Mouse (Mus musculus) adrenal gland, postnatal 4 days (tissue): Measurements from ENCODE around the gene Hacl1. TPM values are rescaled to one million over a fixed set of nuclear protein-coding genes. Genes with fewer than 3 reads are reported as not detected.

ENCODE experiments used
- DNase-seq, 2 experiments: peaks; one replicate each; pipeline ENCODE4 v3.0.0; 2021 to 2022; ENCODE audit warnings: low spot score in 2 of 2, mixed read lengths in 2 of 2
- long read RNA-seq, 2 experiments: library from polyadenylated mRNA; stranded (forward); transcript quantifications; one replicate each; pipeline ENCODE4 v2.0.0; 2021
- total RNA-seq, 2 experiments: library from RNA; stranded (reverse); gene quantifications; 2 replicates each; pipeline ENCODE4 v1.2.3; 2021

Hacl1 gene
- total RNA-seq: 10 to 100 TPM; 75.9 to 86.7 TPM
- long read RNA-seq, experiment 1, transcript Hacl1-201 (17 exons, 2,644 nt): major isoform, 52 of 63 reads
- long read RNA-seq, experiment 1, partial matches to known transcripts: 7 of 63 reads
- long read RNA-seq, experiment 1, other reads (novel, unspliced or antisense): 4 of 63 reads
- long read RNA-seq, experiment 2, transcript Hacl1-201 (17 exons, 2,644 nt): major isoform, 59 of 68 reads
- long read RNA-seq, experiment 2, partial matches to known transcripts: 2 of 68 reads
- long read RNA-seq, experiment 2, other reads (novel, unspliced or antisense): 6 of 68 reads

DNA sequence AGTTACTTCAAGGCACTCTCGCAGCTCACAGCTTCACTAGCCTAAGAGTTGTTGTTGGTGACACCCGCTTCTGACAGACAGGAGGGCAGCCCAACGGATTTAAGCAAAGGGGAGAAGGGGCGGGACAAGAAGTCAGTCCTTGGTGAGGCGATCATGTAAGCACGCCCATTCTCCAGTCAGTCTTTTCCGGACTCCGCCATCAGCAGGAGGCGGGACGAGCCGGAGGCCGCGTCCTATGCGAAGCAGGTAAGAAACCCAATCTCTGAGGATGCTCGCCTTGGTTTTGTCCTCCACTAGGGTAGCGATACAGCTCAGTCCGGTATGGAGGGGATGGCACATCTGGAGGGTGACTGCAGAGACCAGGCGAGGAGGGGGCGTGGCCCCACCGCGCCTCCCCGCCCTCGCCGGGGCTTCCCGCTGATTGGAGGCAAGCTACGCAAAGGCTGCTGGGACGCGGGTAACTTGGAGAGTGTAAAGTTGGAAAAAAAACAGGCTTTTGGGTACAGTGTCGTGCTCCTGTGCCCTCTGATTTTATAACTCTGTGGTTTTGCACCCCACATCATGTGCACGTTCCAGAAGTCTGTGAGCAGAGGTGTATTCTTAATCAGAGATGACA is at the start of gene Hacl1, which contains the start of gene Btd:
Hacl1 (minus strand) TSS at position 397 of the 616 bp plus-strand sequence.
Btd (plus strand) TSS at position 139 of the 616 bp plus-strand sequence.
- DNase-seq: peak; percentile 67 to 80

DNA sequence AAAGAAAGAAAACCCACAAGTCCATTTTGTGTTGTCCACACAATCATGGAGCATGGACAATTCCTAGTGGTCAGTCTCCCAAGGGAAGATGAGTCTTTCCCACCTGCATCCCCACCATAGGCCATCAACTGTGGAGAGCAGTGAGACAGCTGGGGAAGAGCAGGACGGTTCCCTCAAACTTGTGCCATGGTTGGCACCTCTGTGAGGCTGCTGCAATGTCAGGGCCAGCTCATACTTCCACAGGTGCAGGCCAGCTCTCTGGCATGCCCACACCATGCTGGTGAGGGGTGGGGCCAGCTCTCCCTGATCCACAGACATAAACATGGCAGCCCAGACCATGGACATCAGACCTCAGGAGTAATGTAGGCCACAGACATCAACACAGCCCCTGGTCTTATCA is 45.1 kb upstream of the Hacl1 start:
- no peak for DNase-seq

DNA sequence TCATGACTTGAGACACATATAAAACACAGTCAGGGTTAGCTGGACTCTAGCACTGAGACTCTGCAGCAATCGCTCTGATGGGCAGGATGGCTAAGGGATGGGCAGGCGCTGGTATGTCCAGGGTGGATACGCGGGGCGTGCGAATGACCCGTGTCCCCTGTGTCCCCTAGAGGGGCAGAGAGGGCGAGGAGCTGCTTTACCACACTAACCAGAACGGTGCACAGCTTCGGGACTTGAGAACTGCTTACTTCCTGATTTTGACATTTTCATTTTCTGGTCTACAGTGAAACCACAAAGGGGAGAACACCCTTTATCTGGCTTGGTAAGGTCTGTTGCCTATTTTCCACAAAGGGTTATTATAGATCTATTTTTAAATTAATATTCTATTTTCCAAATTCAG is 44.6 kb upstream of the Hacl1 start:
- no peak for DNase-seq

DNA sequence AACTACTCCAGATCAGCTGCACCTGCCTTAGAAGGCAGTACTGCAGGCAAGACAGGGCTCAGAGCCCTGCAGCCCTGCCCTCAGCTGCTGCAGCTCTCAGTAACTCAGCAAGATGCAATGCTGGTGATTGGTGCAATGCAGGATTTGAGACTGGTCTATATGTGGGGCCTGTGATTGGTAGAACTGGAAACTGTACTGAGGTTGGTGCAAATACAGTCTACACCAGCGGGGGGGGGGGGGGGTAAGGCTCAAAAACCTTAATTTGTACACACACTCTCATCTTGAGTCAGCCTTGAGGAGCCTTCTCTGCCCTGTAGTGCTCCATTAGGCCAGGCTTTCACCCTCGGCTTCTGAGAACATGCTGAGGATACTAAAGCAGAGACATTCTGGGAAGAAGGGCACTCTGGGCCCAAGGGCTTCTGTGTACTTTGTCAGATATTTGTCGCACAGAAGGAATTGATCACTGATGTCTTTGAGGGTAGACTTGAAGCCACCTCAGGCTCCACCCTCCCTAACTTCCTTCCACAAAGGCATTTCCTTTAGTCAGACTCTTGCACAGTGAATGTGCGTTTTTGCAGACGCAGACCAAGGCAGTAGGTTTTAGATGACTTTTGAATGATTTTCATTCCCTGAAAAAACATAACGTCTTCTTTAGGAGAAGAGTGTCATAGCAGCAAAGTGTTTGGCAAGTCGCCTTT is 43.4 kb upstream of the Hacl1 start:
- DNase-seq: no peak

DNA sequence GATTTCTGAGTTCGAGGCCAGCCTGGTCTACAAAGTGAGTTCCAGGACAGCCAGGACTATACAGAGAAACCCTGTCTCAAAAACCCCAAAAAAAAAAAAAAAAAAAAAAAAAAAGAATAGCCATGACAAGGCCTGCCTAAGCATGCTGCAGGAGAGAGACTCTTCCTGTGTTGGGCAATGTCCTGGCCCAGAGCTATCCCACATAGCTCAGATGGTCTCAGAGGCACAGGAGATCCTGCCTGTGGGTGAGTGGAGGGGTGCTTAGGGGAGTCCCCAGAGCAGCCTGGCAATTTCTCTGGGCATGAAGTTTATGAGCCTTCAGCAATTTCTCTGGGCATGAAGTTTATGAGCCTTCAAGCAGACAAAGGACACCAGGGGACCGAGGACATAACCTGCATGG is 42.5 kb upstream of the Hacl1 start:
- DNase-seq: no peak

DNA sequence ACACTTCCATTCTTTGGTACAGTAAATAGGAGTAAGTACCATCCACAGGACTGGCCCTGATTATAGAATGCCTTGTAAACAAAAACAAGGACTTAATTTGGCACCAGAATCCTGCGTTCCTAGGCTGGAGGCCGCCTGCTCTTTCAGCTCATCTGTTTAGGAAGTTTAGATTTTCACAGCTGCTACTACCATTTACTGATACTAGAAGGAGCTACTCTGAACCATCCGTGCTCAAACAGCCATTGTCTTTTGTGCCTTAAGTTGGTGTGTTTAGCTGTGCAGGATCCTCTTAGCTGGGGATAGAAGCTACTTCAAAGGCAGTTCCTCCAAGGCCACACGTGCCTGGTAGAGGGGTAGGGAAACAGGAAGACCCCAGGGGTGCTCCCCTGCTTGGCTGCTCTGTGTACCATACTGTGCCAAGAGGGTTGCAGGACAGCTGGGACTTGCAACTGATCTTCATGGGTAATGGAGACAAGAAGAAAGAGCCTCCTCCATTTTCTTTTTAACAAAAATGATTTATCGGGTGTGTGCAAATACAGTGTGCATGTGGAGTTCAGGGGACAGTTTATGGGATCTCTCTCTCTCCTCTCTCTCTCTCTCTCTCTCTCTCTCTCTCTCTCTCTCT is 41.0 kb upstream of the Hacl1 start:
- DNase-seq: no peak

DNA sequence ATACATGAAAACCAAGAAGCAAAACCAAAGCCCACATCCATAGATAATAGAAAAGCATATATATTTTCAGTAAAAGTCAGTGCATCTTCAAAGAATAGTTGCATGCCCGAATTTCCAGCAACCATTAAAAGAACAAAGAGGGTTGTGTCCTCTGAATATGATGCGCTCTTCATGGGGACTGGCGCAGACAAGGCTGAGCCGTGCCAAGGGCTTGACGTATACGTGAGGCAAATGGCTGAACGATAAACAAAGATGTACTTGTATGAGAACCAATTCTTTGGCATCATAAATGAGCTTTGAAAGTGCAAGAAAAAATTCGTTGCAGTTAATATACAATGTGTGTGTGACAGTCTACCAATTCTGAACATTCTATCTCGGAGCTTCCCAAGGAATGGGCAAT is 40.2 kb upstream of the Hacl1 start:
- no peak for DNase-seq

DNA sequence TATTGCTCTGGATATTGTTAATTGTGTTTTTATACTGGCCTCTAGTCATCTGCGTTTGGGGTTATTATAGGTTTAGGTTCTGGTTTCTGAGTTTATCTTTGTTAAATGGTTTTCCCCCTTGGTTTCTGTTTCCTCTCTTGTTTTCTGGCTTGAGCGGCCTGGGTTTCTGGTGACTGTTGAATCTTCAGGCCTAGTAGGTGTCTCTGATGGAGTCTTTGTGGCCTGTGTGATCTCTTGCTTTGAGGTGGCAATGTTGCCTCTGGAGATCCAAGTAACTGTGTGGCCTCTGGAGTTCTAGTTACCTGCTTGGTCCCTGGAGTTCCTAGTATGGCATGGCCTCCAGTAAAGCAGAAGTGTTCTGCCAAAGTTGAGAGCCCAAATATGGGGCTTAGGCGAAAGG is 39.6 kb upstream of the Hacl1 start:
- no peak for DNase-seq

DNA sequence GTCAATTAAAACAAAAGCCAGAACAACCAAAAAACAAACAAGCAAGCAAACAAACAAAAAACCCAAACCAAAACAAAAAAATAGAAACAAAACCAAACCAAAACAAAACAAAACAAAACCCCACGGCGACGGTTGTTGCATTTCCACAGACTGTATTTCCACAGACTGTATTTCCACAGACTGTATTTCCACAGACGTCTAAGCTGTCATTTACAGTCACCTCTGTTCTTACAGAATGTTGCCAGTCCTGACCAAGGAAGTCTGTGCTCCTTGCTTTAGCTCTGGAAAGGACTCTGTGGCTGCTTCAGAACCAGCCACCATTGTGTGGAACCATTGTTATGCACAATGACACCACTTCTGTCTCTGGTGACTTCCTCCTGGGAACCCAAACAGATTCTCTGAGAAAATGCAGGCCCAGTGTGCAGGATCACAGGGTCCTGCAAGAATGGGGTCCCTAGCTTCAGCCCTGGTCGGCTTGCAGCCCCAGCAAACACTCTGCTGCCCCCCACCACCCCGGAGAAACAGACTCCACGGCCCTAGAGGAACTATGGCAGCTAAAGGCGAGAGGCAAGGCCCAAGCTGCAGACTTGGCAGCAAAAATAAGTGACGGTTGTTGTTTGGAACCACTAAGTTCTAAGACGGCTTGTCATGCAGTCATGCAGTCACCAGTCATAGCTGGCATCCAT is 30.7 kb upstream of the Hacl1 start:
- no peak for DNase-seq

DNA sequence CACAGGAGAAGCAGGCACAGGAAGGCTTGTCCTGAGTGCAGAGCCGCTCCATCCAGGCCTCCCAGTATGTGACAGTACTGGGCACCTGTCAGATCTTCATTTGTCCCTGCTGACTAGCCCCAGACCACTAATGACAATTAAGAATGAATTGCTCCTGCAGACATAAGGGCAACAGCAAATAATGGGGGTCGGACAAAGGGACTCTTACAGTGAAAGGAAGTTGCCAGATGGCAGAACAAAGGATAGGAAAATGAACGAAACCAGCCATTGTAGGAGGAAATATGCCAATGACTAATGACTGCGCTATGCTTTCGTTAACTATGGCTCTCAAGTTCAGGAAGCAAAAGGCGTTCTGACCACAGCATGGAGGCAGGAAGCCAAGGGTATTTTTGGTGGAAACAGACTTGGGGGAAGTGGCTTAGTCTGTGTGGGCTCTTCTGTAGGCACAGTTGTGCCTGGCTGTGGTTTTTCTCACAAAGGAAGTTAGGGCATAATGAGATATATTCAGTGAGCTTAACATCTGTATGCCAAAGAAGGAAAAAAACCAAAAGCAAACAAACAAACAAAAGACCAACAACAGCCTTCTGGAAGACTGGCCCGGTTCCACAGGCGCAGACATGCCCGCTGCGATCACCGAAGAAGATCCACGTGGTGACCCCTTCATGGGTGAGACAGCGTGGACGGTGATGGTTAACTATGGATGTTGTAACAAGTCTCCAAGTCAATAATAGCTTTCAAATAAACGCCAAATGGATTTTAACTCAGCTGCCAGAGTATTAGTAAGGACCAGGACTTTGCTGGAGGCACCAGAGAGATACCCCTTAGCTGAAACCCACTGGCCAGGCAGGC is 28.8 kb upstream of the Hacl1 start:
- no peak for DNase-seq

DNA sequence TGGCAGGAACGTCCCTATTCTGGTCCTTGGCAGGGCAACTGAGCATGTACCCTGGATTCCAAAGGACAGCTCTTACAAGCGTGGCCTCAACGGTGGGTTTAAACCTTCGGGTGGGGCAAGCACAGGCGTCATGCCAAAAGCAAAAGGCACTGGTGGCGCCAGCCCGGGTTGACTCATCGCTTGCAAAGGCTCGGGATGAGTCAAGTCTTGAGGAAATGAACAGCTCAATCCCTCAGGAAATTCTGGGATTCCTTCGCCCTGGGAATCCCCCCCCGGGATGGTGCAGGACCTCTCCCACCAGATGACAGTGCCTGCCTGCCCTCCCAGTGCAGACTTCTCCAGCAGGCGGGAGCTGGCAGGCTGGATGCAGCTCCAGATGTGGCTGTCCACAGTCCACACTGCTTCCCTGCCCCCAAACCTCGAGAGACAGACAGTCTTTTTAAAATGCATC is 28.1 kb upstream of the Hacl1 start:
- DNase-seq: peak in 1 of 2 experiments; percentile 72

DNA sequence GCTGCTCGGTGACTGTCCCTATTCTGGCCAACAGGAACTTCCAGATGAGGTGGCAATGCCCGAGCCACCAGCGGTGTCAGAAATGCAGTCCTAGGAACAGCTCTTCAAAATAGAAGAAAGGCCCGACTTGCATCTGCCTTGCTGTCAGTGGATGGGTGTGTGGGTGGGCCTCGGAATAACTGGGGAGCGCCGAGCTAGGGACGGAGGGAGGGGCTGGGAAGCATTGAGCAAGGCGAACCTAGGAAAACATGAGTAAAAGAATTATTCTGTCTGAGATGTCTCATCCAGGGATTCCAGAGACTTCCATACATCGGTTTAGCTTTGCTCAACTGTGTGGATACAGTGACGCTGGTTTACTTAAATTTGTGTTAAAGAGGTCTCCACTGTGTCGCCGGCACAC is 27.2 kb upstream of the Hacl1 start:
- no peak for DNase-seq

DNA sequence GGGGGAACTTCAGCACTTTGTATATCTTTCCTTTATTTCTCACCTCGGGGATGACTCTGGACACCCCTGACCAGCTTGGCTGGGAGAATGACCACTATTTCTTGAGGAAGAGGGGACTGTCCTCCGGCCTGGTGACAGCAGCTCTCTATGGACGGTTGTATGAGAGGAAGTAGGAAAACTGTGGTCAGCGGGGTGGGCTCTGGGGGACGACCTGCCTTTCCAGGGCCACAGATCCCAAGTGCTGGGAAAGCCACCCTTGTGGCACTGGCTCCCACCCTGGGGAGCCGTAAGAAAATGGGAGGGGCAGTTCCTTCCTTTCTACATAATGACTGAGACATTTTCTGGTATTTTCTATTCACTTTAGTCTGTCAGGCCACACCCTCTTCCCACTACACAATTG is 26.7 kb upstream of the Hacl1 start:
- DNase-seq: no peak

DNA sequence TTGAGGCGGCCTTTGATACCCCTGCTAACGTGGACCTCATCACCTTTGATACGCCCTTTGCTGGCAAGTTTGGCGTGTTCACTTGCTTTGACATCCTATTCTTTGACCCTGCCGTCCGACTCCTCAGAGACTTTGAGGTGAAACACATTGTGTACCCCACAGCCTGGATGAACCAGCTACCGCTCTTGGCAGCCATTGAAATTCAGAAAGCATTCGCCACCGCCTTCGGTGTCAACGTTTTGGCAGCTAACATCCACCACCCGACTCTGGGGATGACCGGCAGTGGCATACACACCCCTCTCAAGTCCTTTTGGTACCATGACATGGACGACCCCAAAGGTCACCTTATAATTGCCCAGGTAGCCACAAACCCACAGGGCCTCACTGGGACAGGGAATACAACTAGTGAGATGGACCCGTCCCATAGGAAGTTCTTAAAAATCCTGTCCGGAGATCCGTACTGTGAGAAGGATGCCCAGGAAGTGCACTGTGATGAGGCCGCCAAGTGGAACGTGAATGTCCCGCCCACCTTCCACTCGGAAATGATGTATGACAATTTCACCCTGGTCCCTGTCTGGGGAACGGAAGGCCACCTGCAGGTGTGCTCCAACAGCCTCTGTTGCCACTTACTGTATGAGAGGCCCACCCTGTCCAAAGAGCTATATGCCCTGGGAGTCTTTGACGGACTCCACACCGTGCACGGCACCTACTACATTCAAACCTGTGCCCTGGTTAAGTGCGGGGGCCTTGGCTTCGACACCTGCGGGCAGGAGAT is 26.0 kb upstream of the Hacl1 start:
- no peak for DNase-seq

DNA sequence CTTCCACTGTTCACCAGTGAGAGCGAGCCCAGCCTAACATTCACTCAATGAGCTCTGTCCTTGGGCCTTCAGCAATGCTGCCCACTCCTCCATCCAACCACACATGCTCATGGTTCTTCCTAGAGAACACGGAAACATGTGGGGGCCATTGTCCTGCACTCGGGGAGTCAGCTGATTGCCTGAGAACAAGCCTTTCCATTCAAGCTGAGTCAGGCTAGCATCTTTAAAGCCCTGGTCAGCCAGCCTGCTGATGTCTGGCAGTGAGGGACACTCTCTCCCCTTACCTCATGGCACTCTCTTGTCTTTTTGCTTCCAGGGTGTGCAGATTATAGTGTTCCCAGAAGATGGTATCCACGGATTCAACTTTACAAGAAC is 24.5 kb upstream of the Hacl1 start:
- DNase-seq: no peak

DNA sequence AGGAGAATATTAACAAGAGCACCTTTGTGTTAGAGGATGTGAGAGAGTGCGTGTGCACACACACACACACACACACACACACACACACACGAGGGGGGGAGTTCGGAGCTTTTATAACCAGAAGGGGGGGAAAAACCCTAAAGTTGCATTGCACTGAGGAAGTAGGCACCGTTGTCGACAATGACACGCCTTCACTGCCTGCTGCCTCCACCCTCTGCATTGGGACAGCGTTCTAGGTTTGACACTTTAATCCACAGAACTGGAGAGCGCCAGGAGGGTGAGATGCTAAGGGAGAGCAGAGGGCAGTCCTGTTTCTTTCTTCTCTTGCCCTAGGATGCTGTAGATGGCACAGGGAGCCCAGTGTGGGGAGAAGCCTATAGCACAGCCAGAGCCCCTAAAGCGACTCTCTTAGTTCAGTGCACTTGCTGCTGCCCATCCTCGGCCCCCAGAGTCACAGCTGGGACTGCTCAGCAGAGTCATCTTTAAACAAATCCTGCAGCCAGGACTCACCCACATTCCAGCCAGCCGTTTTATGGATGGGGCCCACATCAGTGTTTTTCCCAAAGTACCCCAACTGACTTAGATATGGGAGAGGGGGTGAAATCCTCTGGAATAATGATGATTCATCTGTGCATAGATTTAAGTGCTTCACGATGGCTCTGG is 23.9 kb upstream of the Hacl1 start:
- no peak for DNase-seq

DNA sequence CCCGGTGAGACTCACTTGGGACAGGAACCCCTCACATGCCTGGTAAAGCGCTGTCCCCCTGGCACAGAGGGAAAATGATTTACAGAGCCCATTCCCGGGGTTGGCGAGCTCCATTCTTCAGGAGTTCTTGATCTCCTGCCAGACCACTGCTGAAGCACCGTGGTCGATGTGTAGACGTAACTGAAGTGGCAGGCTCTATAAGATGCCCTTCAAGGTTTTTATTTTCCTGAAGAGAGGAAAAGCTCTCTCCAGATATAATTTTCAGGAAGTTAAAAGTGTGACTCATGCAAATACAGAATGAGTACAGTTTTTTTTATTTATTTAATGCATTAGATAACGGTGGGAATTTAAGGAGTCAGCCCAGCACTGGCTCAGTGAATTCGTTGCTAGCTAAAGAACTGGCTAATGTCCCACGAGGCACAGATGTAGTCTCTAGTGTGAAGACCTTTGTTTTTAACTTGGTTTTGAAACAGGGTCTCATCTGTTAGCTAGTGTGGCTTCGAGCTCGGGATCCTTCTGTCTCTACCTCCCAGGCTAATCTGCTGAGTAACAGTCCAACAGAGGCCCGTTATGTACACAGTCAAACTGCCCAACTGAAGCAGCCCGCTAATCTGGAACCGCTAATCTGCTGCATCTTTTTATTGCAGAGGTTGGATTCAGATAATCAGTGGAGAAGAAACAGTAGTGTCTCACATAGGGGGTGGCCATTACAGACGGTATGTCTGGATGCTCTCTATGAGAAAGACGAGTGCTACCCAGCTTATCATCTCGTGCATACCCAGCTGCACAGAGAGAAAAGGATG is 23.2 kb upstream of the Hacl1 start:
- no peak for DNase-seq

DNA sequence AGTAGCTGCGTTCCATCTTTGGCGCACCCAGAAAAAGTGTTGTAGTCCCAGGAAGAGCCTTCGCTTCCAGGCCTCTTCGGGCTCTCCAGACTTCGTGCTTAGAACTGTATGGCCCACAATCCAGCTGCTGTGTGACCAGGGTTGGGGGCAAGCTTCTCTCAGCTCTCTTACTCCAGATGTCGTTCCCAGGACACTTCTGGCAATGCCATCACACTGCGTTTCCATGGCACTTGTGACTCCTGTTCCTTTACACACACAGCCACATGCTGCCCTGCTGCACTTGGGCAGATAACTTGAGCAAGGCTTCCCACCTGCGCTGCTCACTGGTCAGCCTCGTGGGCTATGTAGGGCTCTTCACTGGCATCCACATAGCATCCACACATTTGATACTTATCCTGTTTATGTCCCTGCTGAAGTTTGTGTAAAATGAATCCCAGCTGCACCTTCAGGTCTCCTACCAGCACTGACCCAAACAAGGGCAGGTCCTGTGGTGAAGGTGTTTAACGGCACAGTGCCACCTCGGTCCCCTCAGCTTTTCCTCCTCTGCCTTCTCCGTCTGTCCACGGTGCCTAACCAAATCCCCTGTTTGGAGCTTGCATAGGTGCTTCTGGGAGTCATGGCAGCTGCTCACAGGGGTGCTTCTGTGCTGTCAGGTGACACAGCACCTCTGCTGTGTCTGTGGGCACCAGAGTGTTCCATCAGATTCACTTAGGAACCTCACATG is 22.5 kb upstream of the Hacl1 start:
- DNase-seq: no peak
